Mouse (Mus musculus): ENCODE results near the gene Auh. TPM values are rescaled to one million over a fixed set of nuclear protein-coding genes. Genes with fewer than 3 reads are reported as not detected.

Auh gene
- polyA plus RNA-seq, 1 experiment, result 26.8 TPM

DNA sequence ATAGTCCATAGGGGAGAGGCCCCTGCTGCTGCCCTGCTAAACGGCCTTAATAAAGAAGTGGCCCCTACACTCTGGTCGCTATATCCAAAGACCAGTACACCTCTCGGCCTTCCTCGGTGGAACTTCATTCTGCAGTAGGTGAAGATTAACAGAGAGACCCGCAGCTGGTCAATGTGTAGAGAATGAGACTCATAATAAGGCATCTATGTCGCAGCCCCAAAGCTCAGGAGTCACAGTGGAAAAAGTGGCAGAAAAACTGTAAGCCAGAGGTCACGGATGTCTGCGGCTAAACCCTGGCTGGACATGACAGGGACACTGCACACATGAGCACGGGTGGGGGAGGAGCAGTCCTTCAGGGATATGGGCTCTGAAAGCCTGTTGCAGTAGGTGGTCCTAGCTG is 39.2 kb downstream of the Auh start:
- Histone ChIP-seq H3K4me1 (ENCODE audit: control insufficient read depth, insufficient read depth, low read length) (0 out of 2 replicates have a peak, but pooled peaks cover 6% of the 10 kb centered on the region), H3K27ac (ENCODE audit: insufficient read depth, low read length) (no peak overlapping the region), H3K4me3 (ENCODE audit: insufficient read depth, low read length) (no peak overlapping the region)
- TF ChIP-seq POLR2A (IDR thresholded peaks at IDR 0.05; ENCODE audit: low read depth, low read length) (no peak), CTCF (IDR thresholded peaks at IDR 0.05; ENCODE audit: borderline replicate concordance, insufficient read depth, low read length) (no peak)

GRCm38 (mm10) chr13:52886779-52887178 is 42.7 kb downstream of the Auh start:
- TF ChIP-seq CTCF (IDR thresholded peaks at IDR 0.05; ENCODE audit: borderline replicate concordance, insufficient read depth, low read length), result no peak
- no peak for TF ChIP-seq POLR2A (IDR thresholded peaks at IDR 0.05; ENCODE audit: low read depth, low read length)
- H3K27ac ChIP-seq (ENCODE audit: insufficient read depth, low read length), result no peak overlapping the region
- no peak overlapping the region for H3K4me3 ChIP-seq (ENCODE audit: insufficient read depth, low read length)
- 0 out of 2 replicates have a peak, but pooled peaks cover 2% of the 10 kb centered on the region for H3K4me1 ChIP-seq (ENCODE audit: control insufficient read depth, insufficient read depth, low read length)

- Histone ChIP-seq H3K4me3 (ENCODE audit: insufficient read depth, low read length) (no peak overlapping the region), H3K27ac (ENCODE audit: insufficient read depth, low read length) (no peak overlapping the region), H3K4me1 (ENCODE audit: control insufficient read depth, insufficient read depth, low read length) (peaks cover 5% of the 10 kb centered on the region; the same call in 1 of the 2 replicates)
- TF ChIP-seq CTCF (IDR thresholded peaks at IDR 0.05; ENCODE audit: borderline replicate concordance, insufficient read depth, low read length) (no peak), POLR2A (IDR thresholded peaks at IDR 0.05; ENCODE audit: low read depth, low read length) (no peak)
Measured at GRCm38 (mm10) chr13:52883960-52884326, 45.5 kb downstream of the Auh start.

DNA sequence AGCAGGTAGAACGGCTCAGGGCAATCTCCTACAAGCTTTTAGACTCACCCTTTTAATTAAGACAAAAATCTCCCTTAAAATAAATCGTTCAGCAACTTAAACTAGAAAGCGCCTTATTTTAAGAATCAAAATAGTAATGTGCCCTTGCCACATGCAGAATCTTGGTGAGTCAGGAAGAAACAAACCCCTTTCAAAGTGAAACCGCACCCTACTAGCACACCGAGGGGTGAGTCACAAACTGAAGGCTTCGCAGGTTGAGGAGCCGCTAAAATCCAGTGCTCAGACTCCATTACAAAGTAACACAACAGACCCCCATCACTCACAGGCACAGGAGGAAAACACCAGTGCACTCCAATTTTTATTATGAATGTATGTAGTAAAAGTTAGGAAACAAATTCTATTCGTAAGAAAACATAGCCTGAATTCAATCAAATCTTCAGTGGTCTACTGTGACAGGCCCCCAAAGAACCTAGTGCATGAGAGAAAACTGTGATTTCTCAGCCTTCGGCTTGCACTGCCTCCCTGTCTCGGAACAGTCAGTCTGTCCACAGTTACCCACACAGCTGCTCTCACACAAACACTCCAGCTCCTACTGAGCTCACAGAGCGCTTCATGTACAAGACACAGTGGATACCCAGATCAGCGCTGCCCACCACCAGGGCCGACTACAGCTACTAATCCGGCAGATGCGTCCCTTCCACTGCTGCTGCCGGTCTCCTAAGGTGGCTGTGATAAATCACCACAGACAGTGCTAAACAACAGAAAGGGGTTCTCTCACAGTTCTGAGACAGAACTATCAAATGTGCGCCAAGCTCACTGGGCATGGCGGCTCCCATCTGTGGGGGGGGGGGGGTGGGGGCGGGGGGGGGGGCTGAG is 46.2 kb downstream of the Auh start:
- no peak overlapping the region for H3K27ac ChIP-seq (ENCODE audit: insufficient read depth, low read length)
- H3K4me1 ChIP-seq (ENCODE audit: control insufficient read depth, insufficient read depth, low read length), result peaks cover 7% of the 10 kb centered on the region; the same call in 1 of the 2 replicates
- TF ChIP-seq POLR2A (IDR thresholded peaks at IDR 0.05; ENCODE audit: low read depth, low read length), result no peak
- TF ChIP-seq CTCF (IDR thresholded peaks at IDR 0.05; ENCODE audit: borderline replicate concordance, insufficient read depth, low read length), result no peak
- H3K4me3 ChIP-seq (ENCODE audit: insufficient read depth, low read length), result no peak overlapping the region

GRCm38 (mm10) chr13:52880386-52880785 is 49.1 kb downstream of the Auh start:
- peak overlapping the region; percentile 69 for H3K27ac ChIP-seq (ENCODE audit: insufficient read depth, low read length)
- TF ChIP-seq POLR2A (IDR thresholded peaks at IDR 0.05; ENCODE audit: low read depth, low read length) (no peak), CTCF (IDR thresholded peaks at IDR 0.05; ENCODE audit: borderline replicate concordance, insufficient read depth, low read length) (no peak)
- no peak overlapping the region for H3K4me3 ChIP-seq (ENCODE audit: insufficient read depth, low read length)
- H3K4me1 ChIP-seq (ENCODE audit: control insufficient read depth, insufficient read depth, low read length), result peaks cover 7% of the 10 kb centered on the region; the same call in 1 of the 2 replicates

GRCm38 (mm10) chr13:52879918-52880317 is 49.6 kb downstream of the Auh start:
- Histone ChIP-seq H3K4me1 (ENCODE audit: control insufficient read depth, insufficient read depth, low read length) (peaks cover 7% of the 10 kb centered on the region), H3K4me3 (ENCODE audit: insufficient read depth, low read length) (no peak overlapping the region), H3K27ac (ENCODE audit: insufficient read depth, low read length) (peak overlapping the region; percentile 69)
- no peak for TF ChIP-seq POLR2A (IDR thresholded peaks at IDR 0.05; ENCODE audit: low read depth, low read length)
- no peak for TF ChIP-seq CTCF (IDR thresholded peaks at IDR 0.05; ENCODE audit: borderline replicate concordance, insufficient read depth, low read length)

GRCm38 (mm10) chr13:52879291-52879690 is 50.2 kb downstream of the Auh start:
- peaks cover 9% of the 10 kb centered on the region for H3K4me1 ChIP-seq (ENCODE audit: control insufficient read depth, insufficient read depth, low read length)
- no peak overlapping the region for H3K4me3 ChIP-seq (ENCODE audit: insufficient read depth, low read length)
- TF ChIP-seq POLR2A (IDR thresholded peaks at IDR 0.05; ENCODE audit: low read depth, low read length) (no peak), CTCF (IDR thresholded peaks at IDR 0.05; ENCODE audit: borderline replicate concordance, insufficient read depth, low read length) (no peak)
- peak overlapping the region; percentile 69 for H3K27ac ChIP-seq (ENCODE audit: insufficient read depth, low read length)

- Histone ChIP-seq H3K4me3 (ENCODE audit: insufficient read depth, low read length) (no peak overlapping the region), H3K4me1 (ENCODE audit: control insufficient read depth, insufficient read depth, low read length) (peaks cover 9% of the 10 kb centered on the region), H3K27ac (ENCODE audit: insufficient read depth, low read length) (no peak overlapping the region; the same call in 1 of the 2 replicates)
- TF ChIP-seq CTCF (IDR thresholded peaks at IDR 0.05; ENCODE audit: borderline replicate concordance, insufficient read depth, low read length) (no peak), POLR2A (IDR thresholded peaks at IDR 0.05; ENCODE audit: low read depth, low read length) (no peak)
Measured at GRCm38 (mm10) chr13:52878823-52879222, 50.7 kb downstream of the Auh start.

GRCm38 (mm10) chr13:52875541-52876325 is 53.7 kb downstream of the Auh start:
- H3K4me3 ChIP-seq (ENCODE audit: insufficient read depth, low read length), result no peak overlapping the region
- H3K27ac ChIP-seq (ENCODE audit: insufficient read depth, low read length), result no peak overlapping the region
- peaks cover 9% of the 10 kb centered on the region for H3K4me1 ChIP-seq (ENCODE audit: control insufficient read depth, insufficient read depth, low read length)
- TF ChIP-seq CTCF (IDR thresholded peaks at IDR 0.05; ENCODE audit: borderline replicate concordance, insufficient read depth, low read length), result no peak
- TF ChIP-seq POLR2A (IDR thresholded peaks at IDR 0.05; ENCODE audit: low read depth, low read length), result no peak

All from embryonic fibroblast, embryonic 13.5 days (primary cell).